Mouse (Mus musculus) lung, adult 2 months (tissue): Measurements from ENCODE around the gene Pctp.

Experiments used
- CTCF ChIP-seq: fragments of 200-500 bp; IDR thresholded peaks from 2 replicates; pipeline ENCODE4 v1.5.1; 2011; ENCODE audit warnings: mild to moderate bottlenecking, low read length, control low read depth; ENCODE audit not compliant: insufficient read depth
- POLR2A ChIP-seq: fragments of 200-500 bp; IDR thresholded peaks from 2 replicates; pipeline ENCODE4 v1.6.1; 2011; ENCODE audit warnings: low read depth, mild to moderate bottlenecking, control low read depth, low read length, borderline replicate concordance; ENCODE audit errors: extremely low read depth

GRCm38 (mm10) chr11:89977746-89978352, 24.8 kb downstream of the Pctp start:
- TF ChIP-seq CTCF: no peak
- TF ChIP-seq POLR2A: no peak
